Mouse (Mus musculus): Measurements from ENCODE around the gene Pnkd. TPM values are rescaled to one million over a fixed set of nuclear protein-coding genes. Genes with fewer than 3 reads are reported as not detected.
"Not testable (repeated sequence)": the region's sequence is repeated elsewhere in the genome, so short reads cannot be mapped to it uniquely, and the experiment has no call there.

The Pnkd gene
- polyA plus RNA-seq, 1 experiment, result 10.0 TPM

GRCm38 (mm10) chr1:74283686-74284463 lies 855 bp upstream of the Pnkd start:
- H3K9me3 ChIP-seq (ENCODE audit: control insufficient read depth, low read length), result no peaks in the 10 kb centered on the region
- peaks cover 60% of the 10 kb centered on the region for H3K36me3 ChIP-seq (ENCODE audit: control insufficient read depth)

GRCm38 (mm10) chr1:74285212-74286010 lies 681 bp downstream of the Pnkd start:
- Histone ChIP-seq H3K4me1 (ENCODE audit: control insufficient read depth) (peaks cover 56% of the 10 kb centered on the region), H3K36me3 (ENCODE audit: control insufficient read depth) (peaks cover 61% of the 10 kb centered on the region), H3K4me3 (replicated peaks) (peak overlapping the region; percentile 83), H3K27me3 (ENCODE audit: control insufficient read depth) (no peaks in the 10 kb centered on the region), H3K9me3 (ENCODE audit: control insufficient read depth, low read length) (no peaks in the 10 kb centered on the region)
- TF ChIP-seq GATA1 (IDR thresholded peaks at IDR 0.05; ENCODE audit: low read length) (no peak), TAL1 (IDR thresholded peaks at IDR 0.05; ENCODE audit: low read length) (no peak)

More at GRCm38 (mm10) chr1:74283686-74284463, 855 bp upstream of the Pnkd start:
- H3K27me3 ChIP-seq (ENCODE audit: control insufficient read depth), result no peaks in the 10 kb centered on the region
- H3K4me1 ChIP-seq (ENCODE audit: control insufficient read depth), result peaks cover 53% of the 10 kb centered on the region
- peak overlapping the region; percentile 83 for H3K4me3 ChIP-seq (replicated peaks)
- TF ChIP-seq TAL1 (IDR thresholded peaks at IDR 0.05; ENCODE audit: low read length) (no peak), GATA1 (IDR thresholded peaks at IDR 0.05; ENCODE audit: low read length) (no peak)

- not testable (repeated sequence) for H3K27me3 ChIP-seq (ENCODE audit: control insufficient read depth); H3K9me3 ChIP-seq (ENCODE audit: control insufficient read depth, low read length); H3K4me3 ChIP-seq (replicated peaks)
- peaks cover 59% of the 10 kb centered on the region for H3K36me3 ChIP-seq (ENCODE audit: control insufficient read depth)
- peaks cover 51% of the 10 kb centered on the region for H3K4me1 ChIP-seq (ENCODE audit: control insufficient read depth)
Measured at GRCm38 (mm10) chr1:74286869-74287607, 2.3 kb downstream of the Pnkd start.

- TF ChIP-seq TAL1 (IDR thresholded peaks at IDR 0.05; ENCODE audit: low read length), result no peak
- TF ChIP-seq GATA1 (IDR thresholded peaks at IDR 0.05; ENCODE audit: low read length), result no peak
- Histone ChIP-seq H3K4me1 (ENCODE audit: control insufficient read depth) (peaks cover 48% of the 10 kb centered on the region), H3K36me3 (ENCODE audit: control insufficient read depth) (peaks cover 59% of the 10 kb centered on the region), H3K27me3 (ENCODE audit: control insufficient read depth) (no peaks in the 10 kb centered on the region), H3K9me3 (ENCODE audit: control insufficient read depth, low read length) (no peaks in the 10 kb centered on the region), H3K4me3 (replicated peaks) (no peak overlapping the region)
Measured at GRCm38 (mm10) chr1:74288327-74288726, 3.6 kb downstream of the Pnkd start.

GRCm38 (mm10) chr1:74289248-74289647 lies 4.5 kb downstream of the Pnkd start:
- H3K4me1 ChIP-seq (ENCODE audit: control insufficient read depth), result peaks cover 50% of the 10 kb centered on the region
- no peaks in the 10 kb centered on the region for H3K27me3 ChIP-seq (ENCODE audit: control insufficient read depth)
- no peak overlapping the region for H3K4me3 ChIP-seq (replicated peaks)
- peaks cover 68% of the 10 kb centered on the region for H3K36me3 ChIP-seq (ENCODE audit: control insufficient read depth)
- no peaks in the 10 kb centered on the region for H3K9me3 ChIP-seq (ENCODE audit: control insufficient read depth, low read length)
- TF ChIP-seq TAL1 (IDR thresholded peaks at IDR 0.05; ENCODE audit: low read length) (no peak), GATA1 (IDR thresholded peaks at IDR 0.05; ENCODE audit: low read length) (no peak)

GRCm38 (mm10) chr1:74289740-74290139 lies 5.0 kb downstream of the Pnkd start:
- TF ChIP-seq GATA1 (IDR thresholded peaks at IDR 0.05; ENCODE audit: low read length) (no peak), TAL1 (IDR thresholded peaks at IDR 0.05; ENCODE audit: low read length) (no peak)
- peaks cover 71% of the 10 kb centered on the region for H3K36me3 ChIP-seq (ENCODE audit: control insufficient read depth)
- no peaks in the 10 kb centered on the region for H3K9me3 ChIP-seq (ENCODE audit: control insufficient read depth, low read length)
- no peak overlapping the region for H3K4me3 ChIP-seq (replicated peaks)
- H3K4me1 ChIP-seq (ENCODE audit: control insufficient read depth), result peaks cover 53% of the 10 kb centered on the region
- no peaks in the 10 kb centered on the region for H3K27me3 ChIP-seq (ENCODE audit: control insufficient read depth)

- H3K36me3 ChIP-seq (ENCODE audit: control insufficient read depth), result peaks cover 75% of the 10 kb centered on the region
- H3K9me3 ChIP-seq (ENCODE audit: control insufficient read depth, low read length), result no peaks in the 10 kb centered on the region
- no peak overlapping the region for H3K4me3 ChIP-seq (replicated peaks)
- H3K27me3 ChIP-seq (ENCODE audit: control insufficient read depth), result no peaks in the 10 kb centered on the region
- H3K4me1 ChIP-seq (ENCODE audit: control insufficient read depth), result peaks cover 56% of the 10 kb centered on the region
- TF ChIP-seq TAL1 (IDR thresholded peaks at IDR 0.05; ENCODE audit: low read length) (no peak), GATA1 (IDR thresholded peaks at IDR 0.05; ENCODE audit: low read length) (no peak)
Measured at GRCm38 (mm10) chr1:74290141-74290540, 5.4 kb downstream of the Pnkd start.

- peaks cover 83% of the 10 kb centered on the region for H3K36me3 ChIP-seq (ENCODE audit: control insufficient read depth)
- TF ChIP-seq TAL1 (IDR thresholded peaks at IDR 0.05; ENCODE audit: low read length), result no peak
- H3K4me1 ChIP-seq (ENCODE audit: control insufficient read depth), result peaks cover 58% of the 10 kb centered on the region
Measured at GRCm38 (mm10) chr1:74292331-74293020, 7.7 kb downstream of the Pnkd start.

More at GRCm38 (mm10) chr1:74292331-74293020, 7.7 kb downstream of the Pnkd start:
- Histone ChIP-seq H3K9me3 (ENCODE audit: control insufficient read depth, low read length) (no peaks in the 10 kb centered on the region), H3K27me3 (ENCODE audit: control insufficient read depth) (no peaks in the 10 kb centered on the region), H3K4me3 (replicated peaks) (no peak overlapping the region)
